Mouse (Mus musculus) embryonic facial prominence, embryonic 12.5 days (tissue): ENCODE data around the gene Gm20854. TPM values are rescaled to one million over a fixed set of nuclear protein-coding genes. Genes with fewer than 3 reads are reported as not detected.
"Not testable (repeated sequence)": the region's sequence is repeated elsewhere in the genome, so short reads cannot be mapped to it uniquely, and the experiment has no call there.

Source experiments
- ATAC-seq: fragments of 200-750 bp; cut with Nextera tagmentation; 2 replicates; pipeline ENCODE4 v1.8.0; 2017; ENCODE audit not compliant: insufficient number of reproducible peaks, insufficient read depth, low FRiP score, low TSS enrichment
- H3K27ac ChIP-seq: fragments of 300-500 bp; sonication (generic); 2 replicates; pipeline ENCODE4 v1.5.1; 2016; ENCODE audit warnings: mild to moderate bottlenecking
- H3K27me3 ChIP-seq: fragments of 300-500 bp; sonication (generic); 2 replicates; pipeline ENCODE4 v1.6.1; 2016; ENCODE audit warnings: mild to moderate bottlenecking, moderate library complexity
- H3K36me3 ChIP-seq: fragments of 300-500 bp; sonication (generic); 2 replicates; pipeline ENCODE4 v1.6.1; 2016; ENCODE audit warnings: mild to moderate bottlenecking
- H3K4me1 ChIP-seq: fragments of 300-500 bp; sonication (generic); 2 replicates; pipeline ENCODE4 v1.6.1; 2016
- H3K4me2 ChIP-seq: fragments of 300-500 bp; sonication (generic); replicated peaks from 2 replicates; pipeline ENCODE4 v1.6.1; 2016; ENCODE audit warnings: mild to moderate bottlenecking, moderate library complexity
- H3K4me3 ChIP-seq: fragments of 300-500 bp; sonication (generic); 2 replicates; pipeline ENCODE4 v1.5.1; 2016; ENCODE audit warnings: mild to moderate bottlenecking
- H3K9ac ChIP-seq: fragments of 300-500 bp; sonication (generic); 2 replicates; pipeline ENCODE4 v1.6.1; 2016; ENCODE audit warnings: mild to moderate bottlenecking, moderate library complexity
- H3K9me3 ChIP-seq: fragments of 300-500 bp; sonication (generic); 2 replicates; pipeline ENCODE4 v1.6.1; 2016; ENCODE audit warnings: mild to moderate bottlenecking, moderate library complexity
- WGBS: fragments of 180-500 bp; shearing (Covaris S2); methylation state at CpG from one replicate; pipeline ENCODE4 v1.1.7; 2016; 5-methylcytosine and 5-hydroxymethylcytosine counted together
- polyA plus RNA-seq: library from polyadenylated mRNA; unstranded; fragments of >200 nt; fragmentation: Nextera tagmentation; extraction: Ambion mirVana; gene quantifications from 2 replicates; pipeline ENCODE4 v1.2.1, GENCODE M21; 2016

Gm20854 gene
- polyA plus RNA-seq, result not detected in 2 replicates

DNA sequence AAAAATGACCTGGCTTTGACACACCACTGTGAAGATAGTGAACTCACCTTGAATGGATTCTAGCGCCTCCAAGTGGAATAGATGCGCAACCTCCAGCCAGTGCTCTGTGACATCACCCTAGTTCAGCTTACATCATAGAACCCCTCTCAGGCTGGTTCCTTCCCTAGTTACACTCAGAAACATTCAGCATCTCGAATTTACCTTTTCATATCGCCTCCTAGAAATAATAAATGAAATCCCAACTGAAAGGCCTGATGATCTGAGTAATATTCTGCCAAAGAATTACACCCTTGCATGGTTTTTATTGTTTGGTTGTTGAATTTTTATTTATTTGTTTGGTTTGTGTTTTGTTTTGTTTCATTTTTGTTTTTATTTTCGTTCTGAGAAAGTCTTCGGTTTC is at the start of gene Gm20854:
Gene Gm20854, minus strand, starts transcription at position 101 of the 400 bp plus-strand sequence.
- ATAC-seq, H3K27me3 ChIP-seq: not testable (repeated sequence)
- WGBS, result no CpG with 5 or more reads among the region's 6 CpGs

More for the DNA sequence above, at the start of gene Gm20854:
- not testable (repeated sequence) for H3K9me3 ChIP-seq, H3K9ac ChIP-seq, H3K36me3 ChIP-seq, H3K27ac ChIP-seq, H3K4me1 ChIP-seq, H3K4me3 ChIP-seq, H3K4me2 ChIP-seq
